Mouse (Mus musculus): ENCODE measurements at regions not wholly inside any gene's neighbourhood (a gene's known extent, or its start where the extent isn't known, plus 50 kb on each side); places are given as distances from the start of the nearest gene placed in this dataset.
"Not testable (repeated sequence)": the region's sequence is repeated elsewhere in the genome, so short reads cannot be mapped to it uniquely, and the experiment has no call there.

GRCm38 (mm10) chr7:116596914-116597313, 92.7 kb downstream of the Nucb2 start:
- intact Hi-C loops (cut with DNase I), result no loop called here
- no peak for DNase-seq

DNA sequence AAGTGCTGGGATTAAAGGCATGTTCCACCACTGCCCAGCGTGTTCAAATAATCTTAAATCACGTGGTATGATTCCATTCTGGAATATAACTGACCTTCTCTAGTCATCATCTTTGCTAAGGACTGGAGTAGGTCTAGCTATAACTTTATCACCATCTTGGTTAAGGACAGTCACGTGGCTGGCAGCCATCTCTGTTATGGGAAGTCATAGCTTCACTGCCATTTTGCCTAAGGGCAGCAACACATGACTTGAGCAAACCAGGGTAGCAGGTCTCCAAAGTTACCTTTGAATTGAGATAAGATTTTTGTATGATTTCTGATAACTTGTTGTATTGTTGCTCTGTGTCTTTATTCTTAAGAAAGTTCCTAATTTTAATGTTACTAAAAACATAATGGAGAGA, 96.2 kb downstream of the Nucb2 start:
- intact Hi-C loops (cut with DNase I), result no loop called here
- DNase-seq, result no peak

DNA sequence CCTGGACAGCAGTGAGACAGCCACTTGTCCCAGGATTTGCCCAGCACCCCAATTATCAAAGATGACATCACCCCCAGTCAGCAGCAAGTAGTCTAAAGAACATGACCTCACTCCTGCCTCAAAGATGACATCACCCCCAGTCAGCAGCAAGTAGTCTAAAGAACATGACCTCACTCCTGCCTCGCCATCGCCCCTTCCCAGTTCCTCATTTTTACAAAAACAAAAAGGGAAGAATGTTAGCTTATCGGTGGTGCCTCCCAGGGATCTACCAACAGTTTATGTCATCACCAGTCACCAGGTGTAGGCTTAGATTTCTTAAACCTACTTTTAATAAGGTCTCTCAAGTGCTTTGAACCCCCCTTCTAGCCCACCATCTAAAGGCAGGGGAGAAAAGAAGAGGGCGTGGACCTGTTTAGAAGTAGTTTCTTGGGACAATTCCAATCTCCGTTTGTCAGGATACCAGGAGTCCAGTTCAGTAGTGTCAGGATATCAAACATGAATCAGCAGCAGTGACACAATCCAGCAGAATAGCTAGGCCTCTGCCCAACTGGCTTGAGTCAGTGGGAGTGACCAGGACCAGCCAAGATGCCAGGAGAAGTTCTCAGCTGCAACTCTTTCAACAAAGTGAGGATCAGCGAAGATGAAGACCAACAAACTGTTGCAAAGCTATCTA, 99.1 kb downstream of the Nucb2 start:
- intact Hi-C loops (cut with DNase I), result no loop called here
- peak; percentile 11 to 12 for DNase-seq

DNA sequence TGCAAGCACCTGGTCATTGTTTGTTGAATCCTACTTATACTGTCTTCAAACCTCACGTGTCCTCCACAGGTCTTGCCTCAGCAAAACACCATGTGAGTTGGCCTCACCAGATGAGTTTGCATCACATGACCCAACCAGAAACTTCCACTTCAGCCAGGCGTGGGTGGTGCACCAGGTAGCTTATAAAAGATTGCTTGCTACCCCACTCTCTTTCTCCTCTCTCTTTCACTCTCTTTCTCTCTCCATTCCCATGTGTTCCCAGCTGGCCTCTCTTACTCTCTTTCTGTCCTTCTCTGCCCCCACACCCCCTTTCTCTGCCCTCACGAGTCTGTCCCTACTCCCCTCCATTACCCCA, 99.6 kb downstream of the Nucb2 start:
- intact Hi-C loops (cut with DNase I), result no loop called here
- no peak for DNase-seq

GRCm38 (mm10) chr7:116606255-116606654, 102.1 kb downstream of the Nucb2 start:
- intact Hi-C loops (cut with DNase I), result loop anchor here (5.0 kb wide), 2 partner anchors 269 to 359 kb away; no protein-coding TSS in a partner anchor

DNA sequence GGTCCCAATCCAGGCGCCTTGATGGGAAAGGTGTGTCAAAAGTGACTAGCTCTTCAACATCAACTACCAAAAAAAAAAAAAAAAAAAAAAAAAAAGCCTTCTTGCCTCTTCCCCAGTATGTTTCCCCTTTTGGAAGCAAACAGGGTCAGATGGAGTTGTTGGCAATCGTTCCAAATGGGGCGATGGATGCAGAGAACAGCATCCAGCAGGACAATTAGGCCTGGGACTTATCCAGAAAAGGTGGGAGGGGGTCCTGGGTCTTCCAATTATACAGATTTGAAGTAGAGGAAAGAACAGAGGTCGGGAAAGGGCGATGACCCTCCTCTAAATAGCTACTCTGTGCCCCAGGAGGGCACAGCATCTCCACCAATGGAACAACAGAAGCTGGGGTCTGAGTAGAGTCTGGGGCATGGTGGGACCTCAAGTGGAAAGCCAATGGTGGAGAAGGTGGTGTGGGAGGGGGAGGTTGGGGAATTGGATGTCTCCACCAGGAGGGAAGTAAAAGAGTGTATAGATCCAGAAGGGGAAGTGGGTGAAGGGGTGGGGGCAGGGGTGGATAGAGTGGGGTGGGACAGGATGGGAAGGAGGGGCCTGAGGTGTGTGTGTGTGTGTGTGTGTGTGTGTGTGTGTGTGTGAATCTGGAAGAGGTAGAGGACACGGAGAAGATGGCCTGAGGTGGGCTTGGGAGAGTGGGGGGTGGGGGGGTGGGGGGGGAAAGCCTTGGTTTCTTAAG, 102.7 kb downstream of the Nucb2 start:
- no peak for DNase-seq
- intact Hi-C loops (cut with DNase I), result loop anchor here (5.0 kb wide), 2 partner anchors 270 to 360 kb away; no protein-coding TSS in a partner anchor

More at GRCm38 (mm10) chr7:116606255-116606654, 102.1 kb downstream of the Nucb2 start:
- DNase-seq, result no peak

DNA sequence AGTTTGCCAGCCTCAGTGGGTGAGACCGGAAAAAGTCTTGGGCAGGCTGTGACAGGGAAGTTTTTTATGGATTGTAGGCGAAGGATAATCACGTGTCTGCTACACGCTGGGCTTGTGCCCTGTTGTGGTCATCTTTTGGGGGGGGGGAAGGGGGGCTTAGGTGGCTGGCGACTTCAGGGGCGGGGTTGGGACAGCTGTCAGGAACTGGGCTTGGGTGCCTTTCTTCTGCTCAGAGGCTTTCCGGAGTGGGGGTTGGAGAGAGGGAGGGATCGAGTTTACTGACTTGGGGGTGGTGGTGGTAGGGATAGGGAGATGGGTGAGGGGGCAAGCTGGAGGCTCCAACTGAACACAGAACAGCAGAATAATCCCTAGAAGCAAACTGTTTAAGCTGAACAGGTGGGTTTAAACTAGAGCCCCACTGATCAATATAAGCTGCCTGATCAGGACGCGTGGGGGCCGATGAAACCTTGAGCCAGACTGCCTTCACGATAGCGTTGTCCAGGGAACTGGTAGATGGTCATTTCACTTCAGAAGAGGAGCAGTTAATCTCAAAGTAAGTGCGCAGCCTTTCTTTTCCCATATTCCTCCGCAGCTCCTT, 103.6 kb downstream of the Nucb2 start:
- peak in 1 of 2 experiments; percentile 10 for DNase-seq

DNA sequence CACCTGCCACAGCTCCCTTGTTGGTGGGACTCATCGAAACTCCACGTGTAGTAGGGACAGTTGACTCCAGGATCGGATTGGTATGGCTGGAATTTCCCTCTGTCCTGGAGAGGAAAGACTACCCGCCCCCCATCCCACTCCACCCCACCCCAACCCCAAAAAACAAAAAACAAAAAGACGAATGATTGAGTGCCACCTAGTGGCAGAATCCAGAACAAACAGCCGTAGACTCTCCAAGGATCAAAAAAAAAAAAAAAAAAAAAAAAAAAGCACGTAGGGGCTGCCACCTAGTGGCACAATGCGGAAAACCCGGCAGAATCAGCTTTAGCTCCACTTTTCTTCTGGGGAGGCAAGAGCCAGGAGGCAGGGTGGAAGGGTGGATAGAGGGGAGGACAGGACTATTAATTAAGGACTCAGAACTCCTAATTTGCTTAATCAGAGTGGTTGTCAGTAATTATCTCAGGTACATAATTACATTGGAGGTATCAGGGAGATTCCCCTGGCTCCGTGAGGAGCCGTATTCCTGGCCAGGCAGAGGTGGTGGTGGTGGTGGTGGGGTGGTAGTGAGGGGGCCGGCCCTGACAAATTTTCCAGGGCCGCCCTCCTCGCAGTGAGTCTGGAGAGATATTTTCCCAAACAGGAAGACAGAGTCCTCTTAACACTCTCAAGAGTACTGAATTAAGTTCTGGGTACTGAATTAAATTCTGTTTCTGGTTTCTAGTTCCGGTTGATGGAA, 104.3 kb downstream of the Nucb2 start:
- peak; percentile 66 to 81 for DNase-seq
- intact Hi-C loops (cut with DNase I), result loop anchor here (1.0 to 5.0 kb wide), 4 partner anchors 77 to 361 kb away; no protein-coding TSS in a partner anchor

More for the DNA sequence above, 103.6 kb downstream of the Nucb2 start:
- intact Hi-C loops (cut with DNase I), result loop anchor here (1.0 to 5.0 kb wide), 4 partner anchors 76 to 360 kb away; no protein-coding TSS in a partner anchor

- intact Hi-C loops (cut with DNase I), result loop anchor here (5.0 kb wide), 2 partner anchors 272 to 362 kb away; no protein-coding TSS in a partner anchor
Observed at GRCm38 (mm10) chr7:116609406-116609805, 105.2 kb downstream of the Nucb2 start.

GRCm38 (mm10) chr7:116609906-116610305, 105.7 kb downstream of the Nucb2 start:
- DNase-seq, result peak; percentile 37 to 38
- intact Hi-C loops (cut with DNase I), result loop anchor here (5.0 kb wide), 2 partner anchors 273 to 363 kb away; no protein-coding TSS in a partner anchor

More at GRCm38 (mm10) chr7:116609406-116609805, 105.2 kb downstream of the Nucb2 start:
- no peak for DNase-seq

- intact Hi-C loops (cut with DNase I), result no loop called here
- no peak for DNase-seq
Observed at GRCm38 (mm10) chr7:116615984-116616383, 111.8 kb downstream of the Nucb2 start.

DNA sequence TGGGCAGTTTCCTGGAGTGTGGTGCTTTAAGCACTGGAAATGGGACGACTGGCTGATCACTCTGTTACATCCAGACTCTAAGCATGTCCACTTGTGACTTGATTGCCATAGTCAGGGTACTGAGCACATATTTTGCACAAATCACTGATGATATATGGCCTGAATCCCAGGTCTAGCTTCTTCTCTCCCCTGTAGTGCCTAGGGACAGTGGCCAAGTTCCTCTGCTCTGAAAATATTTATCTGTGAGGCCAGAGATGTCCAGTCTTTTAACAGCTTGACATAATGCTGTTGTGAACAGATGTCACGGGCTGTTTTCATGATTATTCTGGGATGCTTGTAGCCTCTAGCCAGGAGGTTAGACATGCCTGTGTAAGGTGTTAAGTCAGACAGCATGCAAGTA, 115.5 kb downstream of the Nucb2 start:
- intact Hi-C loops (cut with DNase I), result no loop called here
- DNase-seq, result no peak

DNA sequence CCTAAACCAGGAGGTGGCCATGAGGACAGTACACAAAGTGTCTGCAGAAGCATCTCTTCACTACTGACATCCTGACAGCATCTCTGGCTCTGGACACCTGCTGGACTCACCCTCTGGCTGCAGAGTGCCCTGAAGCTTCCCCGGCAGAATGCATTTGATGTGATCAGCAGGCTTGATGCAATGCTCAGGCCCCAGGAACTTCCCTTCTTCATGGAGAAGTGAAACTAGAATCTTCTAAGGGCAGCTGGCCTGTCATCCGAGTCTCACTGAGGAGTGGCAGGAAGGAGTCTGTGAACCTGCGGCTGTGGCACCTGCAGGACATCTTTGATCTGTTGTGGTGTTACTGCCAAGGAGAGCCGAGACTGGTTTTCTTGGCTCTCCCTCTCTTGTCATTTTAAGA, 116.2 kb downstream of the Nucb2 start:
- intact Hi-C loops (cut with DNase I), result no loop called here
- no peak for DNase-seq

DNA sequence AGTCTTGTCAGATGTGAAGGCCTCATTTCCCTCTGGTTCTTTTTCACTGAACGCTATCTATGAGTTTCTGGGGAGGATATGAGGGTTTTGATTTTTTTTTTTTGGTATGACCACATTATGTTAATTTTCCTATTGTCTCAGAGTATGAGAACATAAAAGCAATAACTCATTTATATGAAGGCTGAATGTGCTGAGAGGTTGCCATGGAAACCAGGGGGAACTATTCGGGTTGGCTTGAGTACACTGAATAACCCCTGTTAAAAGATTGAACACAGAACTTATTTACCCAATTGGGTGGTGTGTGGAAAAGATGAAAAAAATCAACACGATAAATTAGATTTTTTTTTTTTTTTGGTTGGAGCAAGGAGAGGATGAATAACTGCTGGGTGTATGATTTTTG, 129.0 kb downstream of the Nucb2 start:
- intact Hi-C loops (cut with DNase I), result no loop called here
- no peak for DNase-seq

DNA sequence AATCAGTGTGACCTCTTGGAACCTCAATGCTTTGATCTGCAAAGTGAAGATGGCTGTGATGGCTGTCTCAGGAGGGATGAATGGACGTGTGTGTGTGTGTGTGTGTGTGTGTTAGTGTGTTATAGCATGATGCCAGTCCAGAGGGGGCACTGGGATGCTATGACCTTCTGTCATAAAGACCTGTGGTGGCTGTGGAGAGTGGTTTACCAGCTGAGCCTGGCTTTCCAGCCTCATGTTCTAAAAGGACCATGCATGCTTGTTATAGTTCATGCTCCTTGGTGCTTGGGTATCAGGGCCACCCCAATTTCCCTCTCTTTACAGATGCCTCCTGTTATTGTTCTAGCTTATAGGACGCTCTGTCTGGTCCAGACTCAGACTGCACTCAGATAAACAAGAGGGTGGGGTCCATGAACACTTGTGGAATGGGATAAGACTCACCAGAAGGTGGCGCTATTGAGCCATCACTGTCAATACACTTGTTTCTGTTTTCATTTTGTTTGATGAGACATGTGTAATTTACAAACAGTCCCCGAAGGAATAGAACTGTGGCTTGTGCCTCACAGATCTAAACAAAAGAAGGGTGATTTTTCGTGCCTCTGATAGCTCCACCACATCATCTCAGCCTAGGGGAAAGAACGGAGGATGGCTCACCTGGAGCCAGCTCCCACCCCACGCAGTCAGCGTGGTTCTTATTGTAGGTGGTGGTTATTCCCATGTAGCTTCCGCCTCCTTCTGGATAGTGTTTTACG, 140.9 kb downstream of the Nucb2 start:
- peak; percentile 41 to 75 for DNase-seq
- intact Hi-C loops (cut with DNase I), result loop anchor here (1.0 to 5.0 kb wide), 2 partner anchors 730 to 1457 kb away; no protein-coding TSS in a partner anchor

- no peak for DNase-seq
- intact Hi-C loops (cut with DNase I), result no loop called here
Observed at GRCm38 (mm10) chr7:116654466-116654865, 150.3 kb downstream of the Nucb2 start.

DNA sequence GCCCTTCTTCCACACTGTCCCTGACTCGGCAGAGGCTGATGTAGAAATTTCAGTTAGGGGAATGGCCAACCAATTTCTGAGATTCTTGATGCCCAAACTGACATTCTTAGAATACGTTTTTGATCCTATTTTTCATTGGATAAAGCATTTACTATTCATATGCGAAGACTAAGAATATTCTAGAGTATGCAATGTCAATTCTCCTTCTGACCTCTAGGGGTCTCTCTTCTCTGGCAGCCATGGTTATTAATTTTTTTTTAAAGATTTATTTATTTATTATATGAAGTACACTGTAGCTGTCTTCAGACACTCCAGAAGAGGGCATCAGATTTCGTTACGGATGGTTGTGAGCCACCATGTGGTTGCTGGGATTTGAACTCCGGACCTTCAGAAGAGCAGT, 152.9 kb downstream of the Nucb2 start:
- DNase-seq; intact Hi-C loops (cut with DNase I): not testable (repeated sequence)

DNA sequence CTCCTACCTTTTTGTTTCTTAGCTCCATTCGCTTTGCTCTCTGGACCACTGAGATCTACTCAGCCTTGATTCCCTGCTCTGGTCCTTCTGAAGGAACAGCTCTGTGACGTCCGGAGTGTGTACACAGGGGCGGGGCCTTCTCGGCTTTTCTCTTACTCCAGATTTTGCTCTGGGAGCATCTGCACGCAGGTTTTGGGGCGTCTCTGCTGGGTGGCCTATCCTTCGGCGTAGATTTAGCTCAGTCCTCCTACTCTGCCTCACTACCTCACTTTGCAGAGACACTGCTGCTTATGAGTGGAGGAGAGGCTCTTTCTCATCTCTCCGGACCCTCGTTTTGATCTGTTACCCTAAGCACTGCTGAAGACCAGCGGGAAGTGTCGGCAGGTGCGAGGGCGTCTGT, 161.4 kb downstream of the Nucb2 start:
- intact Hi-C loops (cut with DNase I), result no loop called here
- no peak for DNase-seq

DNA sequence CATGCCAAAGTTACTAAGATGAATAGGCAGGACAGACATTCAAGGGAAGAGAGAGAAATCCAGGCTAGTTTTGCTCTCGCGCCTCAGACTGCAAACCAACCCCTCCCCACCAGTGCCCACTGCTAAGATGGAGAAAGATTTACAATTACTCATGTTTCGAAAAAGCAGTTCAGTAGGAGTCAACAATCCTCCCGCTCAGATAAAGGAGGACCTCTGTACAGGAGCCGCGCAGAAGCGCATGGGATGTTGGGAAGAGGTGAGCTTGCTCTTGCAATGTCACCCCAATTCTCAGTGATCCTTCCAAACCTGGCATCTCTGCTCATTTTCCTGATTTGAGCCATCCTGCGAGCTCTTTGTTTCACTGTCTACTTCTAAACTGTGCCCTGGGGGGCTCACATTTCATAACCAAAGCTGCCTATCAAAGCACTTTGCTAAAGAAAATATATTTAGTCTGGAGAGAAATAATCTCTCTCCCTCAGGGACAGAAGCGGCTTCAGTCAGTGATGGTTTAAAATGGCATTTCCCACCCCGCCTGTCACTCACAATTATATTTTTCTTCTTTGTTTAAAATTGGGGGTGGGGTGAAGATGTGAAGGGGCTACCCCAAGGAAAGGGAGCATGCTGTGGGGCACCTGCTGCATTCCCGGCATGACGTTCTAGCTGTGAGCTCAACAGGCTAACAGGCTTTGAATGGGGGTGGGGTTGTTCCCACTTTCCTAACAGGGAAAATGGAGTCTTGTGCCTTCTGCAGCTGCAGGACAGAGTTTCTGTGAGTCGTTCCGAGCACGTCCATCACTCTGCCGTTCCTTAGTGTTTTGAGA, 170.2 kb downstream of the Nucb2 start:
- intact Hi-C loops (cut with DNase I), result no loop called here
- no peak for DNase-seq

Data from heart, postnatal 10 days (tissue).